Mouse (Mus musculus): ENCODE data around the gene Aspn. TPM values are rescaled to one million over a fixed set of nuclear protein-coding genes. Genes with fewer than 3 reads are reported as not detected.

Gene Aspn
- polyA plus RNA-seq (2012; rRNA removed): 2.1 and 2.2 TPM in 2 replicates

DNA sequence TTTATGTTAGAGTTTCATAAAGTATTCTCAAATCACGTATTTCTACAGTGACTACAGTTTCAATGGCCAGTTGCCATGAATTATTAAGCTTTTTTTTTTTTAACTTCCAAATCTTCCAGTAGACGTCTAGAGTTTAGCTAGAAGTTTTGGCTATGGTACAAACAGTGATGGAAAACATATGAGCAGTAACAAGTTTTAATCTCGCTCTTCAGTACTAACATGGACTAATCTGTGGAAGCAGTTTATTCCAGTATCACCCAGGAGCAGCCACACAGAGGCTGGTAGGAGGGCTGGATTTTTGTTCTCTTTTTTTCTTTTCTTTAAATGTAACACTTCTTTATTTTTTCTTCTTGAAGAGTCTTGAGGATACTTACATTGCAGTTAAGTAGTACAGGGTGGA, at the start of gene Aspn:
Gene Aspn, plus strand, starts transcription at position 165 of the 400 bp plus-strand sequence.

DNA sequence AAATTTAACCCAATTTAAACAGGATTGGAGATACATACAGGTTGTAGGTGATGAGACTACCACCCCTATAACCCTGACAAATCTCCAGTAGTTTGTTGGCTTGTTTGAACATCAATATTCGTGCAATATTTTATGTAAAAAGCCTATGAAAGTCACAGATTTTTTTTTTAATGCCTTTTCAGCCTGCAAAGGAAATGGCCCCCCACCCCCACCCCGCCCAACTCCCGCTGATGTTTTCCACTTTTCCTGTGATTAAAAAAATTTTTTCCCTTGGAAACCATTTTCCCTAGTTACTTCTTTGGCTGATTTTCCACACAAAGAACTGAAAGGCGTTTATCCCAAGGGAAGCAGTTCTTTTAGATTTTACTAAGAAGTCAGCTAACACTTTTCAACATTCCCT, 39.7 kb upstream of the Aspn start, which contains the start of gene Ecm2:
Gene Ecm2, plus strand, starts transcription at position 301 of the 400 bp plus-strand sequence.

DNA sequence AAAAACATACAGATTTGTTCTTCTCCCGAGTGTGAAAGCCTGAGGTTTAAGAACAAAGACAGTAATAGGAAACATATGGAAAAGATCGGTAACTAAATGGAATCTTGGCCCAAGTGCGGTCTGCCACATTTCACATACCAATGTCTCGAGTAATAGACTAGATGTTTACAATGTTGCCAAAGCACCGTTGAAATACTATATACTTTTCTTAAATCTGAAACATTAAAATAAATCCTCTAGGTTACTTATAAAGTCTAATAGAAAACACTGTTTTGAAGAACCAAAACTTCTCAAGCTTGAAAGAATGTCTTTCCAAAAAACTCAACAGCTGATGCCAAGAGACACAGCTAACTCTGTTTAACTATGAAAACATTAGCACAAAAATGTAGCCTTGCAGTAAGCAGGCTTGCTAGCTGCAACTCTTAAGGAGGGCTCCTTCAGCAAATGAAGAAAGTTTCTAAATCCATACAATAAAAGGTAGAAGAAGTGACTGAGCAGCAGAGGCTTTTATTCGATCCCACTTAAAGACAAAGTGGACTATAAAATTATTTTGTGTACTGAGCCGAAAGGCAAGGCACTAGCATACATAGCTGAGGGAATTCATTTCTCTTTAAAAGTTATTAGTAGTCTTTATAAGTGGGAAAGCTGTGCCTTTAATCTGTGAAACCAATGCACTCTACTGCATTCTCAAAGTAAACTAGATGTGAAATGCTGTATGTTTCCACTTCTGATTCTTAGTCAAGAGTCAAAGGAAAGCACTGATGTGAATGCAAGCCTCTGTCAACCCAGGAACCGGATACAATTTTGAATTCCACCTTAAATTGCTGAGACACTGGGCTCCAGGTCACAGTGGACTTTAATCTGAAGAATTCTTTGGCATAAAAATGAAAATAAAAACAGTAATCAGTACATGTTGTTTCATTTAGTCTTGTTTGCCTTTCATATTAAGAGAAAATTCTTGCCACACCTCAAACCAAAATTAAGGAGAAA, 37.6 kb downstream of the Aspn start, which contains the start of gene Omd:
Gene Omd, plus strand, starts transcription at position 922 of the 990 bp plus-strand sequence.

DNA sequence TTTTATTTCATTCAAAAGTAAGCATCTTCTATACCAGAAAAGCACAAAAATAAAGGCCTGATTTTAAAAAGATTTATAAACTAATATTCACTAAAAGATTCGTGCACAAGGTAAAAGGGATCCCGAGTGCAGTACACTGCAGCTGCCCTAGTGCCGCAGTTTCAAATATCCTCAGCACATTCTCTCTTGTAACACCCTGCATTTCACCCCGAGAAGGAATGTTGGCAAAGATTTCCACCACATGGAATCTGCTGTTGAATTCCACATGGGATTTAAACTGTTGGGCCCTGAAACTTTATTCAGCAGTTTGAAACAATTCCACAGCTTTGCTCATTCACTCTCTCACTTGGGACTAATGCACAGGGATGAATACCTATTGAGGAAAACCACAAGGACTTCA, 63.5 kb downstream of the Aspn start, which contains the start of gene Ogn:
Gene Ogn, plus strand, starts transcription at position 333 of the 400 bp plus-strand sequence.

Other genes with a start within 250 kb of the Aspn start
- 3.7 and 3.8 TPM in 2 replicates for gene Fgd3, start 224.1 kb upstream of the Aspn start, polyA plus RNA-seq (2012; rRNA removed)
- 18.5 and 18.9 TPM in 2 replicates for gene Bicd2, start 202.9 kb upstream of the Aspn start, polyA plus RNA-seq (2012; rRNA removed)
- 5.8 and 6.7 TPM in 2 replicates for gene Ippk, start 123.2 kb upstream of the Aspn start, polyA plus RNA-seq (2012; rRNA removed)
- gene Tes3-ps, start 51.1 kb upstream of the Aspn start, polyA plus RNA-seq (2012; rRNA removed): not detected in 2 replicates
- 0.79 and 0.80 TPM in 2 replicates for gene Ecm2, start 39.6 kb upstream of the Aspn start, polyA plus RNA-seq (2012; rRNA removed)
- not detected in 2 replicates for gene Omd, start 38.0 kb downstream of the Aspn start, polyA plus RNA-seq (2012; rRNA removed)
- 6.1 and 7.3 TPM in 2 replicates for gene Ogn, start 63.6 kb downstream of the Aspn start, polyA plus RNA-seq (2012; rRNA removed)
- gene Cenpp, start 108.3 kb downstream of the Aspn start, polyA plus RNA-seq (2012; rRNA removed): 0.16 and 0.58 TPM in 2 replicates
- gene Nol8, start 108.6 kb downstream of the Aspn start, polyA plus RNA-seq (2012; rRNA removed): 0.29 and 0.47 TPM in 2 replicates
- gene Iars, start 137.7 kb downstream of the Aspn start, polyA plus RNA-seq (2012; rRNA removed): 9.8 and 11.1 TPM in 2 replicates

Measured in colon, adult 2 months (tissue).